Mouse (Mus musculus) bone marrow, adult 2 months (tissue): Measurements from ENCODE around the gene Mob3c. TPM values are rescaled to one million over a fixed set of nuclear protein-coding genes. Genes with fewer than 3 reads are reported as not detected.

Experiments
- H3K27ac ChIP-seq: fragments of 200-500 bp; 2 replicates; pipeline ENCODE4 v1.5.1; 2012; ENCODE audit warnings: low read depth, mild to moderate bottlenecking, control low read depth, inconsistent platforms, low read length; ENCODE audit not compliant: control insufficient read depth, poor library complexity, insufficient read depth
- H3K4me1 ChIP-seq: fragments of 200-500 bp; 2 replicates; pipeline ENCODE4 v1.6.1; 2011; ENCODE audit warnings: low read length; ENCODE audit not compliant: control insufficient read depth, insufficient read depth
- H3K4me3 ChIP-seq: fragments of 200-500 bp; replicated peaks from 2 replicates; pipeline ENCODE3; 2011; ENCODE audit warnings: mild to moderate bottlenecking, low read depth, low read length, control low read depth; ENCODE audit not compliant: control insufficient read depth
- CTCF ChIP-seq: fragments of 200-500 bp; IDR thresholded peaks from 2 replicates; pipeline ENCODE4 v1.5.1; 2011; ENCODE audit warnings: low read length, control low read depth; ENCODE audit not compliant: control insufficient read depth, insufficient read depth
- POLR2A ChIP-seq: fragments of 200-500 bp; IDR thresholded peaks from 2 replicates; pipeline ENCODE4 v1.6.1; 2011; ENCODE audit warnings: low read depth, mild to moderate bottlenecking, control low read depth, low read length, borderline replicate concordance; ENCODE audit not compliant: control insufficient read depth
- WGBS: fragments of 180-500 bp; shearing (Covaris S2); methylation state at CpG from one replicate; pipeline ENCODE4 v1.1.7; 2018; 5-methylcytosine and 5-hydroxymethylcytosine counted together
- polyA plus RNA-seq: library from polyadenylated mRNA; stranded (reverse); fragments of >200 nt; gene quantifications from 2 replicates; pipeline ENCODE4 v1.2.4, GENCODE M21; 2011; ENCODE audit warnings: low replicate concordance; ENCODE audit not compliant: missing spikeins, insufficient read depth, insufficient read length

Gene Mob3c
- polyA plus RNA-seq, 1 experiment: 26.1 TPM

GRCm38 (mm10) chr4:115827066-115827465, 826 bp upstream of the Mob3c start:
- no peak for TF ChIP-seq CTCF
- no peak for TF ChIP-seq POLR2A
- no peak overlapping the region for H3K4me3 ChIP-seq
- no peak overlapping the region for H3K27ac ChIP-seq
- WGBS: 54% methylated on average over 3 of the region's 3 CpGs
- peaks cover 9% of the 10 kb centered on the region for H3K4me1 ChIP-seq

- Histone ChIP-seq H3K27ac (peak overlapping the region; percentile 94), H3K4me3 (peak overlapping the region; percentile 96), H3K4me1 (peaks cover 9% of the 10 kb centered on the region)
- WGBS: 1% methylated on average over 4 of the region's 4 CpGs
- no peak for TF ChIP-seq POLR2A
- TF ChIP-seq CTCF: no peak
Observed at GRCm38 (mm10) chr4:115827535-115827887, 381 bp upstream of the Mob3c start.

- TF ChIP-seq CTCF (no peak), POLR2A (no peak)
- peak overlapping the region; percentile 94 for H3K27ac ChIP-seq
- peak overlapping the region; percentile 96 for H3K4me3 ChIP-seq
- H3K4me1 ChIP-seq: peaks cover 9% of the 10 kb centered on the region
- WGBS: 11% methylated on average over 8 of the region's 8 CpGs
Observed at GRCm38 (mm10) chr4:115828572-115828902, 645 bp downstream of the Mob3c start.

- Histone ChIP-seq H3K27ac (no peak overlapping the region), H3K4me3 (no peak overlapping the region), H3K4me1 (peaks cover 9% of the 10 kb centered on the region)
- TF ChIP-seq POLR2A (no peak), CTCF (no peak)
- WGBS: 26% methylated on average over 5 of the region's 5 CpGs
Observed at GRCm38 (mm10) chr4:115830491-115830890, 2.6 kb downstream of the Mob3c start.

GRCm38 (mm10) chr4:115831221-115831620, 3.3 kb downstream of the Mob3c start:
- Histone ChIP-seq H3K4me1 (peaks cover 9% of the 10 kb centered on the region), H3K4me3 (no peak overlapping the region), H3K27ac (no peak overlapping the region)
- 92% methylated on average over 22 of the region's 22 CpGs for WGBS
- TF ChIP-seq POLR2A (no peak), CTCF (no peak)

GRCm38 (mm10) chr4:115832040-115832439, 4.1 kb downstream of the Mob3c start:
- H3K27ac ChIP-seq: no peak overlapping the region
- H3K4me3 ChIP-seq: no peak overlapping the region
- TF ChIP-seq CTCF: no peak
- H3K4me1 ChIP-seq: peaks cover 9% of the 10 kb centered on the region
- 62% methylated on average over 2 of the region's 2 CpGs for WGBS

GRCm38 (mm10) chr4:115835576-115835975, 7.7 kb downstream of the Mob3c start:
- H3K4me3 ChIP-seq: no peak overlapping the region
- TF ChIP-seq CTCF (no peak), POLR2A (no peak)
- 54% methylated on average over 2 of the region's 2 CpGs for WGBS
- H3K4me1 ChIP-seq: peaks cover 3% of the 10 kb centered on the region
- 0 out of 2 replicates have a peak overlapping the region, but pooled peaks have one; percentile 20 for H3K27ac ChIP-seq

GRCm38 (mm10) chr4:115838196-115838595, 10.3 kb downstream of the Mob3c start:
- Histone ChIP-seq H3K4me3 (no peak overlapping the region), H3K4me1 (no peaks in the 10 kb centered on the region; the same call in 1 of the 2 replicates), H3K27ac (no peak overlapping the region)
- WGBS: 9% methylated on average over 4 of the region's 4 CpGs
- no peak for TF ChIP-seq POLR2A
- TF ChIP-seq CTCF: no peak
